In genomic region chr11:116004840-116005700, GRCm38 (mm10) we compare ENCODE assay signal across 8 mouse cellular contexts. TPM values are rescaled to one million over a fixed set of nuclear protein-coding genes. Genes with fewer than 3 reads are reported as not detected.
DNase-seq lines count a peak whose midpoint lies in the region; ATAC-seq and TF ChIP-seq lines count a peak whose summit lies in the region.

No protein-coding gene starts in this region.

- 4% methylated on average over 54 of the region's 54 CpGs for WGBS in embryonic facial prominence, embryonic 13.5 days
- WGBS in kidney, adult 2 months: 5% methylated on average over 54 of the region's 54 CpGs
- WGBS in liver, embryonic 14.5 days (ENCODE audit: insufficient replicate concordance): 3% methylated on average over 52 of the region's 54 CpGs
- WGBS in stomach, embryonic 16.5 days: 5% methylated on average over 54 of the region's 54 CpGs

- peak; percentile 46; the same call in 1 of the 2 replicates for TF ChIP-seq CTCF in kidney, adult 2 months (conservative IDR thresholded peaks at IDR 0.05; ENCODE audit: insufficient read depth, insufficient read length, low read depth, low read length)
- TF ChIP-seq CTCF in liver, embryonic 14.5 days (IDR thresholded peaks at IDR 0.05; ENCODE audit: low read depth): peak; percentile 80

- TF ChIP-seq EP300 in liver, embryonic 14.5 days (IDR thresholded peaks at IDR 0.05; ENCODE audit: low read depth): no peak

- H3K4me2 ChIP-seq in embryonic facial prominence, embryonic 13.5 days: peak overlapping the region; percentile 70
- peak overlapping the region; percentile 76 for H3K4me2 ChIP-seq in liver, embryonic 14.5 days (ENCODE audit: low read depth)
- peak overlapping the region; percentile 74 for H3K4me2 ChIP-seq in stomach, embryonic 16.5 days (ENCODE audit: low read depth, low read length)

- H3K9me3 ChIP-seq in embryonic facial prominence, embryonic 13.5 days: no peaks in the 10 kb centered on the region
- no peaks in the 10 kb centered on the region for H3K9me3 ChIP-seq in liver, embryonic 14.5 days (ENCODE audit: control insufficient read depth, low read length)
- H3K9me3 ChIP-seq in stomach, embryonic 16.5 days (replicated peaks; ENCODE audit: control insufficient read depth, low read length): no peaks in the 10 kb centered on the region

- H3K4me1 ChIP-seq in embryonic facial prominence, embryonic 13.5 days: peaks cover 29% of the 10 kb centered on the region
- peaks cover 7% of the 10 kb centered on the region for H3K4me1 ChIP-seq in kidney, adult 2 months (ENCODE audit: control insufficient read depth, insufficient read depth, low read length)
- H3K4me1 ChIP-seq in liver, embryonic 14.5 days (replicated peaks; ENCODE audit: control insufficient read depth in 2 of 2, insufficient read depth in 2 of 2, low read length in 1 of 2): peaks cover 7 to 13% of the 10 kb centered on the region in 2 experiments; a peak in 3 of 4 replicates
- H3K4me1 ChIP-seq in stomach, embryonic 16.5 days (ENCODE audit: control insufficient read depth, insufficient read depth, low read length): peaks cover 8% of the 10 kb centered on the region; the same call in 1 of the 2 replicates

- H3K9ac ChIP-seq in embryonic facial prominence, embryonic 13.5 days: peak overlapping the region; percentile 74
- peak overlapping the region; percentile 65 for H3K9ac ChIP-seq in liver, embryonic 14.5 days (replicated peaks)
- H3K9ac ChIP-seq in stomach, embryonic 16.5 days (ENCODE audit: low read length): peak overlapping the region; percentile 73

- peak overlapping the region; percentile 38 for H3K4me3 ChIP-seq in embryonic facial prominence, embryonic 13.5 days
- H3K4me3 ChIP-seq in kidney, adult 2 months (ENCODE audit: insufficient read depth, low read depth, low read length): peak overlapping the region; percentile 38; the same call in 1 of the 2 replicates
- H3K4me3 ChIP-seq in liver, embryonic 14.5 days (ENCODE audit: insufficient read depth in 1 of 2, low read depth in 2 of 2, low read length in 2 of 2): peak overlapping the region; percentile 12 to 46
- peak overlapping the region; percentile 42 for H3K4me3 ChIP-seq in stomach, embryonic 16.5 days (replicated peaks; ENCODE audit: low read length)

- no peak for TF ChIP-seq POLR2A in kidney, adult 2 months (IDR thresholded peaks at IDR 0.05; ENCODE audit: low read depth, low read length)

- H3K27ac ChIP-seq in embryonic facial prominence, embryonic 13.5 days: peak overlapping the region; percentile 82
- no peak overlapping the region for H3K27ac ChIP-seq in kidney, adult 2 months (ENCODE audit: insufficient read depth, low read depth, low read length)
- peak overlapping the region; percentile 49 for H3K27ac ChIP-seq in liver, embryonic 14.5 days
- peak overlapping the region; percentile 84 for H3K27ac ChIP-seq in stomach, embryonic 16.5 days (ENCODE audit: low read length)

- peaks cover 40% of the 10 kb centered on the region for H3K36me3 ChIP-seq in embryonic facial prominence, embryonic 13.5 days
- no peaks in the 10 kb centered on the region for H3K36me3 ChIP-seq in kidney, adult 2 months (ENCODE audit: control insufficient read depth, insufficient read depth, low read length)
- H3K36me3 ChIP-seq in liver, embryonic 14.5 days (replicated peaks; ENCODE audit: control insufficient read depth, insufficient read depth, low read depth): no peaks in the 10 kb centered on the region
- H3K36me3 ChIP-seq in stomach, embryonic 16.5 days (ENCODE audit: control insufficient read depth, insufficient read depth, low read length): peaks cover 23% of the 10 kb centered on the region; the same call in 1 of the 2 replicates

- DNase-seq in urinary bladder, adult 18-20 months (ENCODE audit: low spot score in 2 of 2): peak; percentile 43 to 72
- no peak for DNase-seq in urinary bladder, postnatal 10 days (ENCODE audit: low spot score)
- peak; percentile 74 for DNase-seq in heart, adult 8-10 months (ENCODE audit: low spot score)
- peak; percentile 80 for DNase-seq in kidney, adult 2 months
- DNase-seq in liver, embryonic 14.5 days (ENCODE audit: low read depth in 3 of 3, low spot score in 3 of 3): peak in 1 of 3 experiments; percentile 61
- peak; percentile 55 to 64 for DNase-seq in natural killer cell, adult 2 months (ENCODE audit: low spot score in 2 of 2)

- peaks cover 4% of the 10 kb centered on the region; the same call in 1 of the 2 replicates for H3K27me3 ChIP-seq in embryonic facial prominence, embryonic 13.5 days
- H3K27me3 ChIP-seq in kidney, adult 2 months (replicated peaks; ENCODE audit: control insufficient read depth, insufficient read depth, low read length): no peaks in the 10 kb centered on the region
- no peaks in the 10 kb centered on the region for H3K27me3 ChIP-seq in liver, embryonic 14.5 days (ENCODE audit: control insufficient read depth, insufficient read depth, low read length)
- no peaks in the 10 kb centered on the region for H3K27me3 ChIP-seq in stomach, embryonic 16.5 days (ENCODE audit: control insufficient read depth, insufficient read depth, low read length)

- peak; percentile 78 for ATAC-seq in embryonic facial prominence, embryonic 13.5 days (ENCODE audit: insufficient number of reproducible peaks, insufficient read depth, low FRiP score, low TSS enrichment, low read depth)
- ATAC-seq in liver, embryonic 14.5 days (ENCODE audit: insufficient read depth): peak; percentile 75
- peak; percentile 86 for ATAC-seq in stomach, embryonic 16.5 days (ENCODE audit: insufficient read depth, low FRiP score)

RNA-seq across cellular contexts. Expression of gene Galk1, which starts 7.4 kb away (rescaled TPM):
- 169 and 189 TPM in 2 replicates for polyA plus RNA-seq in embryonic facial prominence, embryonic 13.5 days (2015; fragmentation: Nextera tagmentation; extraction: Ambion mirVana)
- 10 to 100 TPM; 12.5 to 16.0 (median 15.0) TPM for total RNA-seq in heart, adult 8-10 months (2022)
- 83.2 and 87.9 TPM in 2 replicates for polyA plus RNA-seq in kidney, adult 2 months (2012; rRNA removed)
- polyA plus RNA-seq in liver, embryonic 14.5 days (2012; rRNA removed): 55.9 and 59.1 TPM in 2 replicates
- polyA plus RNA-seq in liver, embryonic 14.5 days (2014; fragmentation: Nextera tagmentation; extraction: Ambion mirVana): 102 and 113 TPM in 2 replicates
- 186 and 187 TPM in 2 replicates for polyA plus RNA-seq in stomach, embryonic 16.5 days (2015; fragmentation: Nextera tagmentation; extraction: Ambion mirVana)

RNA-seq across cellular contexts. Expression of gene H3f3b, which starts 22.7 kb away (rescaled TPM):
- 2,264 and 2,363 TPM in 2 replicates for polyA plus RNA-seq in embryonic facial prominence, embryonic 13.5 days (2015; fragmentation: Nextera tagmentation; extraction: Ambion mirVana)
- 100 to 1,000 TPM in 3 of 4 experiments, 10 to 100 TPM in 1; 92.7 to 141 (median 123) TPM for total RNA-seq in heart, adult 8-10 months (2022)
- polyA plus RNA-seq in kidney, adult 2 months (2012; rRNA removed): 135 and 150 TPM in 2 replicates
- 173 and 248 TPM in 2 replicates for polyA plus RNA-seq in liver, embryonic 14.5 days (2012; rRNA removed)
- polyA plus RNA-seq in liver, embryonic 14.5 days (2014; fragmentation: Nextera tagmentation; extraction: Ambion mirVana): 651 and 676 TPM in 2 replicates
- 1,496 and 1,592 TPM in 2 replicates for polyA plus RNA-seq in stomach, embryonic 16.5 days (2015; fragmentation: Nextera tagmentation; extraction: Ambion mirVana)

RNA-seq across cellular contexts. Expression of gene Unk, which starts 25.1 kb away (rescaled TPM):
- polyA plus RNA-seq in embryonic facial prominence, embryonic 13.5 days (2015; fragmentation: Nextera tagmentation; extraction: Ambion mirVana): 40.7 and 44.9 TPM in 2 replicates
- total RNA-seq in heart, adult 8-10 months (2022): 1 to 10 TPM; 7.2 to 9.4 (median 7.8) TPM
- polyA plus RNA-seq in kidney, adult 2 months (2012; rRNA removed): 22.1 and 28.1 TPM in 2 replicates
- 10.4 and 12.1 TPM in 2 replicates for polyA plus RNA-seq in liver, embryonic 14.5 days (2012; rRNA removed)
- 6.4 and 7.9 TPM in 2 replicates for polyA plus RNA-seq in liver, embryonic 14.5 days (2014; fragmentation: Nextera tagmentation; extraction: Ambion mirVana)
- polyA plus RNA-seq in stomach, embryonic 16.5 days (2015; fragmentation: Nextera tagmentation; extraction: Ambion mirVana): 26.4 and 26.9 TPM in 2 replicates

RNA-seq across cellular contexts. Expression of gene Itgb4, which starts 30.6 kb away (rescaled TPM):
- polyA plus RNA-seq in embryonic facial prominence, embryonic 13.5 days (2015; fragmentation: Nextera tagmentation; extraction: Ambion mirVana): 11.2 and 11.6 TPM in 2 replicates
- total RNA-seq in heart, adult 8-10 months (2022): 1 to 10 TPM; 2.3 to 3.1 (median 3.0) TPM
- 5.1 and 5.3 TPM in 2 replicates for polyA plus RNA-seq in kidney, adult 2 months (2012; rRNA removed)
- polyA plus RNA-seq in liver, embryonic 14.5 days (2012; rRNA removed): 0.10 and 0.11 TPM in 2 replicates
- polyA plus RNA-seq in liver, embryonic 14.5 days (2014; fragmentation: Nextera tagmentation; extraction: Ambion mirVana): 0.16 and 0.17 TPM in 2 replicates
- 18.9 and 24.4 TPM in 2 replicates for polyA plus RNA-seq in stomach, embryonic 16.5 days (2015; fragmentation: Nextera tagmentation; extraction: Ambion mirVana)
